Mouse (Mus musculus) ovary, adult 18-20 months (tissue): ENCODE results near the gene Miox.
A peak's percentile ranks its signal among the peaks of the same experiment; 100 is the strongest.

Experiments
- DNase-seq: peaks from one replicate; pipeline ENCODE4 v3.0.0; 2022; ENCODE audit warnings: low spot score, mixed read lengths

Miox gene

DNA sequence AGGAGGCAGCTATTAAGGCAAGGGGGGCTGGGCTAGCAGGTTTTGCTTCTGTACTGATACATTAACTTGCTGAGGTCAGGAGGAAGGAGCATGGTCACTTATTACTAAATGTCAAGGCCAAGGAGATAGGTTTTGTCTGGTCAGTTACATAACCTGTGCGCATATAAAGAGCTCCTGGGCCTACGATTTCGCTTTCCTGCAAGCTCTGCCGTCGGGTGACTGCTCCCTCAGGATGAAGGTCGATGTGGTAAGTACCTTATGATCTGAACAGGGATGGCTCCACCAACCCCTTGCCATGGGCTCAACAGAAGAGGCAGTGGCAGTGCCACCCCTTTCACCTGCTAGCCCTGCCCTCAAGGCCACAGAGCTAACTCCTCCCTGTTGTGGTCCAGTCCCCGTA lies at the start of gene Miox:
Gene Miox (plus strand): TSS at position 128 of the 400 bp plus-strand sequence.
- no peak for DNase-seq

DNA sequence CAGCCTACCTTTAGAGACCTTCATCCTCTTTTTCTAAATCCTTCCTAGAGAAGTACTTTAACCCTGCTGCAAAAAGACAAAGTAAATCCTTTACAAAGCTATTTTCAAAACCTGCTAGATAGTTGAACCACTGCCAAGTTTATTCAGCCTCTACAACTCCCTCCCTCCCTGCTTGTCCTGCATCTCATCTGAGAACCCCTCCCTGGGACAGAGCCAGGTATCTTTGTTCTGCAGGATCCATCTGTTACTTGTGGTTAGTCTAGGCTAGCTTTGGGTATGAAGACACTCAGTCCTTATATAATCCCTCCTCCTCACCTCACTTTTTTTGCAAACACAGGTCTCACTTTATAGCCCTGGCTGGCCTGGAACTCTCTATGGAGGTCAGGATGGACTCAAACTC lies 49.2 kb upstream of the Miox start:
- no peak for DNase-seq

DNA sequence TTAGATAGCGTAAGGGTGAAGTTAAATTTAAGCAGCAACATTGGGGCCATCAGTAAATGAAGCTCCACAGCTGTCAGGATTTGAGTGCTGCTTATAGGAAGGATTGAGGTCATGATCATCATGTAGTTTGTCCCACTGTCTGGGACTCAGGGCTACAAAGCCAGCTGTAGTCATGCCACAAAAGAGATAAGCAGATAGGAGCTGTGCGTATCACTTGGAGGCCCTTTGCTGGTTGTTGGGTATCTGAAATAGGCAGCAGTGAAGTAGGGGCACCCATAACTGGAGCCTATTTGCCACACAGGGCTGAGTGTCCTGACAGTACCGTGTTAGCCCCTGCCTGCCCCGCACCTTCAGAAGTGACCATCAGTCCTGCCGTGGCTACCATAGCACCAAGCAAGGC lies 48.7 kb upstream of the Miox start:
- DNase-seq = no peak

DNA sequence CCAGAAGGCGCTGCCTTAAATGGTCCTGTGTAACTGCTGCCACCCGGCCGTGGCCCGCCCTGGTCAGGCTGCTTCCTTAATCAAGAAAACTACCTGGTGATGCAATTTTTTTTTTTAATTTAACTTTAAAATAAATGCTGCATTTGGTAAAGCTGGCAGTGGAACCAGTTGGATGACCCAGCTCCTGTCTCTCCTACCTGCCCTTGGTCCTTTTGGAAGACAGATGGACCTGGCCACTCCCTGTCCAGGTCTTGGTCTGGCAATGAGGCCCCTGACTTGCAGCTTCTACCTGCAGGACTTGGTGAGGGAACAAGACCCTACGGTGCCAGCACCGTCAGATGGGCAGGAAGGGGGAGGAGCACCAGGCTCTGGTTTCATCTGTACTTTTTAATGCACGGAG lies 48.1 kb upstream of the Miox start:
- no peak for DNase-seq

DNA sequence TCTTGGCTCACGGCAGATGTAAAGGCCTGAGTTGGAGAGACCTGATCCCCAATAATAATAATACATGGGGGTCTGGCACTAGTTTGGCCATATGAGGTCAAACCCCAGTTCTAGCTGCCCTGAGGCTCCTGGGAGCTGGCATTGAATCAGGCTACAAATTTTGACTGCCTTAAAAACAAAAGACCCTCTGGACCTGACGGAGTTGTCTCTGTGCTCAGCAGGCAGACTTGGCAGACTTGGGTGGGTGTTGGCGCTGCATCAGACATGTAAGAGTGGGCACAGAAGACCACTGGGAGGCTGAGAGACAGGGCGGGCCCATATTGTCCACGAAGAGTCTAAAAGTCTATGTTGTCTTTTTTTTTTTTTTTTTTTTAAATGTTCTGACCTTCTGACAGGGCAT lies 47.6 kb upstream of the Miox start:
- no peak for DNase-seq

DNA sequence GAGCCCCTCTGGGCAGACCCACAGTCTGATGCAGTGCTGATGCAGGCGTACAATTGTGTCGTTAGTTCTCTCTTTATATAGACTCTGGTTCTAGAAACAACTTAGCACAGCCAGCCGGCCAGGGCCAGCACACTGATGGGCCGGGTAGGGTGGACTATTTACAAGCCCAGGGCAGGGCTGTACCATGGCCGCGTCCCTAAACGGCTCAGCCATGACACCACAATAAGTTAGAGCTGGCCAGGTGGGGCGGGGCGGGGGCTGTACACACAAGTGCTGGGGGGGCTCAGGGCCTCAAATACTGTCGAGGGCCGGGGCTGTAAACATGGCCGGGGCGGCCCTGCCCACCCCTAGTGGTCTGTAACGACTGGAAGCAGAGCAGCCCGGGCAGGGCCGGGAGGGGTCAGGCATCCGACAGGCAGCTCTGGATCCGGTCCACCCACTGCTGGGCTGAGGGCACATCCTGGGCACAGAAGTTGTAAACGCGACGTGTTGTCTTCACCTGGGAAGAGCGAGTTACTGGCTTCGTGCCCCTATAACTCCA lies 45.9 kb upstream of the Miox start:
- no peak for DNase-seq

DNA sequence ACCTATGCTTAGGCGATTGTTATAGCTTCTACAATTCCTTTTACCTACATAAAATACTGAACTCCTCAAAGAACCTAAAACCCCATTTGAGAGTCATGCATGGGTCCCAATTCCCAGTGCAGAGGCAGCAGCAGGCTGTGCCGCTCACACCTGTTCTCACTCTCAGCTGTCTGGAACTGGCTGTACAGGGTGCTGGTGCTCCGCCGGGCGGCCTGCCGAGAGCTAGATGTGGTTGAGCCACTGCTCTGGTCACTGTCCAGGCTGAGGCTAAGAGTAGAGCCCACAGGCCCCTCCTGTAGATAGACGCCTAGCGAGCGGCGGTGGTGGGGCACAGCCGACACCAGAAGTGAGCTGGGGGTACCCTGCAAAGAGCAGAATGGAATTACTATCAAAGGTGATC lies 44.7 kb upstream of the Miox start:
- DNase-seq = no peak

DNA sequence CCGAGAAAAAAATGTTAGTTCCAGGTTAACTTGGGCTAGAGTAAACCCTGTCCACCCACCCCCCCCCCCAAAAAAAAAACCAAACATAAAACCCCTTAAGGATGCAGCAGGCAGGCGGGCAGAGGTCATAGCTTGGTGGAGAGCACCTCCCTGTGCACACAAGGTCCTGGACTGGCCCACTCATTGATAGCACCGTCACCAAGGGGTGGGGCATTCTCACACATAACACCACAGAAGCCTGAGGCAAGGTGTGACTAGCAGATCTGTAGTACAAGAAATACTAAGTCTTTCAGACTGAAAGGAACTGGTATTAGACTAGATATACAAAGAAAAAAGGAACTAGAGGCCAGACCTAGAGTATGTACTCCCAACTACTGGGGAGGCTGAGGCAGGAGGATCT lies 42.7 kb upstream of the Miox start:
- DNase-seq = no peak

DNA sequence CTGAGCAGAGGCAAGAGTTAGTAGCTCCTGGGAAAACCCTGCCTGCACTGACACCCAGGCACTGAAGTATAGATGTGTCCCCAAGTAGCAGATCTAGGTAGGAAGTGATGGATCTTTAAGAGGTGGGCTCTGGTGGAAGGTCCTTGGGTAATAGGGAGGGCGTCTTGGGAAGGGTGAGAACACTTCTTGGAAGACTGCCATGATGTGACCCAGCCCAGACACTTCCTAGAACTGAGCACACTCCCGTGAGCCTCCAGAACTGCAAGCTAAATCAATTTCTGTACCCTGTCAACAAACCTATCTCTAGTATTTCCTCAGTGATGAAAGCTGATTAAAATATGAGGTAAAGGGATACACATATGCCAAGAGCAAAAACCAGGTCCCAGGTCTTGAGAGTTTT lies 41.4 kb upstream of the Miox start:
- DNase-seq = no peak

DNA sequence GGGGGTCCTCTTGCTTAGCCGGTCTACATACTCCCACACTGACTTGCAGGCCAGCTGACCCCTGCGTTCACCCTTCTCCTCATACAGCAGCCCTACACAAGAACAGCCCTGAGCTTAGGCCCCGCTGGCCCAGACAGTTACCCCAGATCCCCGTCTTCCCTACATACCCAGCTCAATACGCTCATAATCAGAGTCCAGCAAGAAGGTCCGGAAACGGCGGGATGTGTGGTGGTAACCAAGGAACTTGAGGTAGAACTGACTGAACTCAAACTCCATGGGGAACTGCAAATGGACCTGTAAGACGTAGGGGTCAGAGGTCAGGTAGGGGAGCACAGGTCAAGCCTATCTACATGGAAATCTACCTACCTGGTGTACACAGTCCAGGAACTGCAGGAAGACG lies 40.4 kb upstream of the Miox start:
- no peak for DNase-seq

DNA sequence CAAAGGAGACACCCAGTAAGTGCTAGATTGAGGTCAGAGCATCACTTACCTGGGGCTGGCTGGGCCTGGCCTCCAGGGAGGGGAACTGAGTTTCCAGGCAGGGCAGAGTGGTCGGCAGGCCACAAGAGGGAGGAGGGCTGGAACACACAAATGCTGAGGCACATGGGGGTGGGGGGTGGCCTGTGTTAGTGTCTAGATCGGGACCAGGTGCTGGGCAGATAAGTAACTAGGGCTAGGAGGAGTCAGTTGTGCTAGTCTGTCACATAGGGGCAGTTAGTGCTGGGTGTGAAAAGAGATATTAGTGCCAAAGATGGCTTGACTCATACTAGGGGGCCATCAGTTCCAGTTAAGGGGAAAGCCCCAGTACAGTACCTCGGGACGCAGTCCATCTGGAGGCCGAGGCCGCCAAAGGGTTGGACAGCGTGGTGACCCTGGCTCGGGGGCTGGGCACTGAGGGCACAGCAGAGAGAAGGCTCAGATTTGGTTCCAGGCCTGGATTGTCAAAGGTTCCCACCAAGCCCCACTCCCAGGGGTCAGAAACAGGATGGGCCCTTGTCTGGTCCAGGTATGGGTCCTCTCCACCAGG lies 38.5 kb upstream of the Miox start:
- DNase-seq = no peak

DNA sequence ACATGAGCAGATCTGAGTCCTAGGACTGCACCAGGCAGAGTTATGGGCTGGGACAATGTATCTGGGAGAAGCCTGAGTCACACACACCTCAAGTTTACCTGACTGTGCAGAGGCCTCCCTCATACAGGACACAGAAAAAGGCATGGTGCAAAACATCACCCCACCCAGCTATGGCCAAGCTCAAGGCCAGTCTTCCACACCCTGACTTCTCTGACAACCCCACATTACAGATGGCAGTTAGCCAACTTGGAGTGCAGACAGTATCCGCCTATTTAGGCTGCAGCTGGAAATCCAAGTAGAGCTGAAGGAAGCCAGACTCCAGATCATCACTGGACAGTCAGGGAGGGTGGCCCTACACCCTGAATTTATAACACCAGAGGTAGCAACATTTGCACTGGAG lies 37.7 kb upstream of the Miox start:
- DNase-seq = peak; percentile 26

DNA sequence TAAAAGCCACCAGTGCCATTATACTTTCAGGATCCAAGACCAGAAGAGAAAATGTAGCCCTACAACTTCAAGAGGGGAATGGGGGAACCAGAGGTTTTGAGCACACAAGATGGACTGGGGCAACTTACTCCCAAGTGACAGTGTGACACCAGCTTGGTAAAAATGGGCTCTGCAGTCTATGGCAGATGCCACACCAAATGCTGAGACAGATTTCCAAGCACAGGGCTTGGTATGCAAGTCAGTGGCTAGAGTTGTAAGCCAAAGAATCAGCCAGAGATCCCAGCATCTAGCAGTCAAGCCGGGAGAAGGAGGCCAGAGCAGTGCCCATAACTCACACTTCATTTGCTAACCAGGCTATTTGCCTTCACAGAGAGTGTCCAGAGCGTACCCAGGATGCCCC lies 36.5 kb upstream of the Miox start:
- no peak for DNase-seq

DNA sequence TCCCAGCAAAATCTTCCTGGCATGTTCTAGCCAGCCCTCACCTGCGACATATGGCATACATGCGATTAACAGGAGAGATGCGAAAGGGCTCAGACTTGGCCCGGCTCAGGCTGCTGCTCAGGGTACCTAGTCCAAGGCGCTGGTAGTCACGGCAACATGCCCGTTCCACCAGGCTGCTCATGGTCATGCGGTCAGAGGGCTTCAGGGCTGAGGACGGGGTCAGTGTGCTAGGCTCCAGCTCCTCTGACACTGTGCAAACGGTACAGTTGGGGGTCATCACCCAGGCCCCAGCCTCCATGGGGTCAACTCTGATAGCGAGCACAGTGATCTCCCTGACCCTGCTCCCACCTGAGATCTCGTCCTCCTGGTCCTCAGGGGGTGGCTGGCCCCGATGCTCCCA lies 34.0 kb upstream of the Miox start:
- no peak for DNase-seq

DNA sequence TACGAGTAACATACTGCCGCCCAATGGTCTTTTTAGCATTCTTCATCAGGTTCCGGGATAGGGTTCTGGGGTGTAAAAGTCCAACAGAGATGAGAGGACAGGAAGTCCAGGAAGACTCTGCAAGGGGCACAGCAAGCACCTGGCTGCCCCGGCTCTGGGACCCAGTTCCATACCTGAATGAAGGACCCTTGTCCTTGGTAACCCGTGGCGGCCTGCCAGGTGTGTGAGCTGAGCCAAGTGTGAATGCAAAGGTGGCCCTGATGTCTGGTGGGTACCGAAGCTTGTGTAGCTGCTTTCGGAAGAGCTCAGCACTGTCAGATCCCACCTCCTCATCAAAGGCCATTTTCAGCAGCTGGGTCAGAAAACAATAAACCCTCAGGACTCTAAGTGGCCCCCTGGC lies 33.6 kb upstream of the Miox start:
- no peak for DNase-seq

DNA sequence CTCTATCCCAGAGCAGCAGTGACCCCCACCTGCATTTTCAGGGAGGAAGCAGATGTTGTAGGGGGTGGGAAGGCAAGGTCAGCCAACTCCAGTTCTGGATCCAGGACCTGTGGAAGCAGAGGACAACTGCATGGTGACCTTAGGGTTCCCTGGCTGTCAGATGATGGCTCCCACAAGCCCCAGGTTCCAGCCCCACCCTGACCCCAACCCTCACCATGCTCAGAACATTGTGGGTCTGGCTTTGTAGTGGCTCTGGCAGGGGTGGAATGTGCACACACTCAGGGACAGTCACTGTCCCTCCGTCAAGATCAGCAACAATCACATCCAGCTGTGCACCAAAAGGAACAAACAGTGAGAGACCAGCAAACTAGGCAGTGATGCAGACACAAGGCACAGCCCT lies 28.2 kb upstream of the Miox start:
- no peak for DNase-seq

DNA sequence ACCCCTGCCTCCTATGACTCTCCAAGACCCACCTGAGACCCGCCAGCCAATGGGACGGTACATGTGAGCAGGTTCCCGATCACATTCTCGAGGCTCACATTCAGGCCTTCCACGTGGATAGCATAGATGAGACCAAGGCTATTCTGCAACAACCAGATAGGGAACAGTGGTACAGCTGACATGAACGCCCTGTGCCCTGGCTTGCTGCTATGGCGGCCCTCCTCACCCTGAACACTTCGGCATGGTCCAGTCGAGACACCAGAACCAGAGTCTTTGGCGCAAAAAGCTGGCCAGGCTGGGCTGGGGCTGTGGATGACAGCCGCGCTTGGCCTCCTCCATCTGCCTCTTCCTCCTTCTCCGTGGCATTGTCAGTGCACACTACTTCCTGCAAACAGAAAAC lies 26.7 kb upstream of the Miox start:
- DNase-seq = no peak

DNA sequence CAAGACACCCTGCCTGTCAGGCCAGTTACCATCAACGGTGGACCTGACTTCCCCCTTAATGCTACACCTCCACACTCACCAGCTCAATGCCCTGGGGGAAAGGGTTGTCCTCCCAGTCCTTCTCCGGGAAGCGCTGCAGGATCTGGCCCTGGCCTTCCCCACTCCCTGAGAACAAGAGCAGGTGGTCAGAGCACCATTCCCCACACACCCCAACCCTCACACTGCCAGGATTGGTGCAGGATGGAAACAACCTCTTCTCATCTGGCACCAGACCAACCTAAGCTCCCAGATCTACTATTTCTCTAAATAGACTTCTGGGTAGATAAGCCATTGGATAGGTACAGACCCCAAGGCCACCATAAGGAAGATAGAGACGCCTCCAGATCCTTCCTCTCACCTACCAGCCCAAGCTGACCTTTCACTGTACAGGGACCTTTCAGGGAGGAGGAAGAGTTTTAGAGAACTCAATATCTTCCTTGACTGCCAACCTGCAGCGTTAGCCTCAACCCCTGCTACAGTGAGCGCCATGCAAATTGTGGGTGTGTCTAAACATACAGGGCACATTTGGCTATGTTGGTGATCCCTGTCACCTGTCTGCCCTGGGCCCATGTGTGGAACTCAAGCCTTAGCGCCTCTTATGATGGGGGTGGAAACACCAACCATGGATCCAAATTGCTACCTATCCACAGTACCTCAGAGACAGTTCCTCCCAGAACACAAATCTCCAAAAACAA lies 25.6 kb upstream of the Miox start:
- no peak for DNase-seq

DNA sequence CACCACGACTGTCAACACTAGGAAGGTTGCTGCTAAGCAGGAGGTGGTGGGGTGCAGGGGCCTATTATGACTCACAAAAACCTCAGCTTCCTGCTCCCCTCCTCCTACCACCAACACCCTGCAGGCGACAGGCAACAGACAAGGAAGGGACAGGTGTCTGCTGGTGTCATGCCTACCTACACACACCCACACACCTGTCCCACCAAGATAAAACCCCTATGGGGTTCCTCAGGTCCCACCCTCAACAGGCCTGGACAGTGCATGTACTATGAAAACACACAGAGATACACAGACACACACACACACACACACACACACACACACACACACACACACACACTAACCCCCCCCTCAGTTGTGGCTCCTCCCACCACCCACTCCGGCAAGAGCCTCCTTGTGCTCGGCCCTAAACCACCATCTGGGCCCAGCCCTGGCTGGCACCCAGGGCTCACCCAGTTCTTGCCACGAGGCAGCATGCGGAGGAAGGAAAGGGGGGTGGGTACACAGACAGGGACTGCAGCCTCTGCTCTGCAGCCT lies 24.2 kb upstream of the Miox start:
- no peak for DNase-seq

DNA sequence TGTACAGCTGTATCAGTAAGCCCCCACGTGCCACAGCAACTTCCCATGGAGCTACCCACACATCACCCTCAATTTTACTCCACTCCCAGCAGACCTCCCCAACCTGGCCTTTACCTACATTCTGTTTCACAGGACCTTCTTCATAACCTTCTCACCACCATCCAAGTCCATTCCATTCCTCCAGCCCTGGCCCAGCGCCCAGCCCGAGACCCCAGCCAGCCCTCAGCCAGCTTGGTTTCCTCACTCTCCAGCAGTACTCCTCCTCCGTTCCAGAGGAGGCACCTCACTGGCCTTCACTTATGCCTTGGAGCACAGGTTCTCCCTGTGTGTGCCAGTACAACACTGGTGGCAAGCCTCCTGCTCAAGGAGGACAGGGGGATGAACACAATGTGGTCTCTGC lies 20.8 kb upstream of the Miox start:
- DNase-seq = no peak

DNA sequence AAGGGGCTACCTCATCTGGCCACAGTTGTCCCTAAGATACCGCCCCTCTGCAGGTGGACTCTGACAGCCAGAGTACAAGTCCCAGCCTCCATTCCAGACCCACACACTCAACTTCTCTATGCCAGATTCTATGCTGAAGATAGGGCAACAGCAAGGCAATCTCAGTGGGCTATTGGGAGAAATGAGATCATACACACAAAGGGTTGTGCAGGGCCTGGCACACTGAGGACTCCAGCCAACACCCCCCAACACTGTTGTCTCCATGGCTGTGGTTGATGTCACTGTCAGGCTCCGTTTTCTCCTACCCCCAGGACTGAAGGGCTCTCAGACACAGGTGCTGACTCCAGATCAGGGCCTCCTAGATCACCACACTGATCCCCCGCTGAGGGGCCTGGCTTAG lies 20.1 kb upstream of the Miox start:
- DNase-seq = no peak

DNA sequence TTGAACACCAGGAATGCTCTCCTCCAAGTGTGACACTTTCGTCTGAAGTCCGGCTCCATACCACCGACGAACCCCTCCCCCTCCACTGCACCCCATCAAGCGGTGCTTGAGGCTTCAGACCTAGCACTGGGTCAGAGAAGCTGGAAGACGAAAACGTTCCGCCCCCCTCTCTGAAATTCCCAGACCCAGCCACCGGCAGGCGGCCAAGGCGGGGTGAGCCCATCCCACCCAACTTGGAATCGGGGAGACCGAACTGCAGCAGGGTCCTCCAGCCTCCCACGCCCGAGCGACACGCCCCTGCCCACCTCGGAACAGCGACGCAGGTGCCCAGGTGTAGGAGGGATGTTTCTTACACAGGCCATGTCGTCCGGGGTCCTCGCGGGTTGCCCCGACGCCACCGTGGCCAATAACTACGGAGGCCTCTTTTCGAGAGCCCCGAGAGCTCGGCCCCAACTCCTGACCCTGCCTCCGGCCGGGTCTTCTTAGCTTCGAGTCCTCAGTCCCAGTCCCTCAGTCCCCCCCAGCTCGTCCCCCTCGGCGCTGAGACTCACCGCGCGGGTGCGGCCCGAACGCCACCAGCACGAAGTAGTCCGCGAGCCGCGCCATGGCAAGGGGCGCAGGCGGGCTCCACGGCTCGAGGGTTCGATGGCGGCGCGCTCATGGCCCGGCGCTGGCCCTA lies 19.5 kb upstream of the Miox start:
- no peak for DNase-seq

DNA sequence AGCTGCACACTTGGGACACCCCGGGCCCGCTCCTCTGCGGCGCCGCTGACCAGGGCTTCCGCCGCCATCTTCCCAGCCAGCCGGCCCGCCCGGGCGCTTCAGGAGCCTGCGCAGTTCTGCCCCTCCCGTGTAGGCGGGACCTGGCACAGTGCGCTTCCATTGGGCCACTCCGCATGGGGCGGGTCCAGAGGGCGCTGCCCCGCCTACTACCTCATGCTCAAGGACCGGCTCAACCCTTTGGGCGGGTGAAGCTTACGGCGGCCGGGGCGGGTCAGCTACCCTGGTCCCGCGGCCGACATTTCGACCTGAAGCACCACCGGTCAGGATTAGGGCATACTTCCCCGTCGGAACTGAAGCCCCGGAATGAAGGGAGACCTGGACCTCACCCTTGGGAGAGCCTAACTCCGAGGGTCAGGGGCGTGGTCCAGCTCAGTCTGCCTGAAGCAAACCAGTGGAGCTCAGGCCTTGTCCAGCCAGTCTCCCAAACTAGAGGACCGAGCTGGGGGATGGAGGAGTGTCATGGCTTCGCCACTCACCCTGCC lies 18.9 kb upstream of the Miox start, which contains the start of gene Sbf1:
Gene Sbf1 (minus strand): TSS at position 122 of the 542 bp plus-strand sequence.
- DNase-seq = peak; percentile 97
